Mouse (Mus musculus): ENCODE data around the gene Eme1.

Eme1 gene

GRCm38 (mm10) chr11:94646457-94646856 is 7.3 kb downstream of the Eme1 start:
- no peak for DNase-seq (ENCODE audit: low spot score in 2 of 2)

DNA sequence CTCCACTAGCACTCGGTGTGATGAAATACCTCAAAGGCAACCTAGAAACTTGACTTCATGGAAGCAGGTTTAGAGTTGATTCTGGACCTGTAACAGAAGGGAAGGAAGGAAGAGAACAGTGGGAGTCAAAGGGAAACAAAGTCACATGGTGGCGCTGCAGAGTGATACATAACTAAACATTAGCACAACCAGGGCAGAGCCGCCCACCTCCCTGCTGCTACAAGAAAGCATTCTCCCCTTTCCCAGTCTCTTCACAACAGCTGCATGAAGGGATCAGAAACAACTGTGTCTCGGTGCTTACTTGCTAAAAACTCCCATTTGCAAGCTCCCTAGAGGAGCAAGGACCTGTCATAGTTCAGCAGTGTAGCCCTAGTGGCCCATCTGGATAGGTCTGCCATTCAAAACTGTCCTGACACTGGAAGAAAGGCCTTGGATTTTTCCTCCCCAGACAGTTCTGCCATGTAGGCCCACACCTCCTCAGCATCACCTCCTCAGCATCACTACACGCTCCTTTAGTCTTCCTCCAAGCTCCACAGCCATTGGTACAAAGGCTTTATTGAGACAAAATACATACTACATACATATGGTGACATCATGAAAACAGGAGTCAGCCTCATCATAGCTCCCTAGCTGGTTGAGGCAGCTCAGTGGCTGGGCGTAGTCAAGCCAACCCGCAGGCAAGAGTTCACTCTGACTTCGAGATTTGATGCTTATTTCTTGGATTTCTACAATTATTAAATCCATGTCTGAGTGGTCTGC is 9.1 kb downstream of the Eme1 start:
- no peak for DNase-seq (ENCODE audit: low spot score in 2 of 2)

DNA sequence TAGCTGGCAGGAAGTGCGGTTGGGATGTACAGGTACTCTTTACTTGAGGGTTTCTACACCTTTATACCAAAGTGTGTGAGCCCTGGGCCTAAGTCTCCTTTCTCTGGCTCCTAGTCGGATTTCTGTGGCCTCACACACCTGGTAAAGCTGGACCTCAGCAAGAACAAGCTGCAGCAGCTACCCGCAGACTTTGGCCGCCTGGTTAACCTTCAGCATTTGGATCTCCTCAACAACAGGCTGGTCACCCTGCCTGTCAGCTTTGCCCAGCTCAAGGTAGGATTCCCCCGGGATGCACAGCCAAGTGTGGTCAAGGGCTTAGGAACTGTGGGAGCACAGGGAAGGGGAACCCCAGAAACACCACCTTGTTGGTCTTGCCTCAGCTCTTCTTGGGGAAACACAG is 19.3 kb downstream of the Eme1 start:
- DNase-seq (ENCODE audit: low spot score in 2 of 2), result no peak

GRCm38 (mm10) chr11:94632988-94633387 is 20.8 kb downstream of the Eme1 start:
- DNase-seq (ENCODE audit: low spot score in 2 of 2), result no peak

- DNase-seq (ENCODE audit: low spot score in 2 of 2), result no peak
These were observed 21.8 kb downstream of the Eme1 start for GRCm38 (mm10) chr11:94631969-94632368.

GRCm38 (mm10) chr11:94630199-94631011 is 23.4 kb downstream of the Eme1 start:
- peak in 1 of 2 experiments; percentile 23 for DNase-seq (ENCODE audit: low spot score in 2 of 2)

GRCm38 (mm10) chr11:94629884-94630198 is 23.9 kb downstream of the Eme1 start:
- peak in 1 of 2 experiments; percentile 22 for DNase-seq (ENCODE audit: low spot score in 2 of 2)

DNA sequence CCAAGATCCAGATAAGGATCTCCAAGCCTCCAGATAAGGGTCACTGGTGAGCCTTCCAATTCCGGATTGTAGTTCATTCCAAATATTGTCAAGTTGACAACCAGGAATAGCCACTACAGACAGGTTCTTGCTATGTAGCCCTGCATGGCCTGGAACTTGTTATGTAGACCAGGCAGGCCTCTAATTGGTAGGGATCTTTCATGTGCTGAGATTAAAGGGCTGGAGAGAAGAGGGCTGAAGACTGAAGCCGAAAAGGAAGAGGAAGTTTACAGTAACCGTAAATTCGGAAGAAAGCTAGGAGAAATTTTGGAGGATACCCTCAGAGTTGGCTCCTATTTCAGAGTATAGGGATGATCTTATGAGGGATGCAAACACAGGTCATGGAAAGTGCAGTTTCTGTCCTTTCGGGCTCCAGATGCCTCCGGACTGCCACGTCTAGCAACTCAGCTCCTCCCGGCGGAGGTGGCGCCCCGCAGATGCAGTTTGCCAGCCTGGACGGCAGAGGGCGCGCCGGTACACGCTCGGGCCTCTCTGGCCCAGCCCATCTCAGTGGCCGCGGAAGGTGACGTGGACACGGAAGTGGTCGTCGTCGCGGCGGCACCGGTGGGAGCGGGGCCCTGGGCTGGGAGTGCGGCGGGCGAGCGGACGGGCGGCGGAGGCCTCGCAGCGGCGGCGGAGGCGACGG is 24.4 kb downstream of the Eme1 start, which contains the start of gene Lrrc59:
Gene Lrrc59, plus strand, starts transcription at position 569 of the 685 bp plus-strand sequence.
- peak; percentile 93 for DNase-seq (ENCODE audit: low spot score in 2 of 2)

DNA sequence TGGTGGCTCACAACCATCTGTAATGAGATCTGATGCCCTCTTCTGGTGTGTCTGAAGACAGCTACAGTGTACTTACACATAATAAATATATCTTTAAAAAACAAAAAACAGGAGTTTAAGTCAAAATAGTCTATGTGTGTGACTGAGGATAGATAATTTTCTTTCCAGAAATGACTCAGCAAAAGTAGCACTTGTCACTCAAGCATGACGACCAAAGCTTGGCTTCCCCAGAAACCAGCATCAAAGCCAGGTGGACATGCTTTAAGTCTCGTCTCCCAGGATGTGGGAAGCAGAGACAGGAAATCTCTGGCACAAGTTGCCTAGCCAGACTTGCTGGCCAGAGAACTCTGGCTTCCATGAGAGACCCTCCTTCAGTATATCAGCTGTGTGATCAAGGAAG is 31.6 kb downstream of the Eme1 start:
- DNase-seq (ENCODE audit: low spot score in 2 of 2), result no peak

DNA sequence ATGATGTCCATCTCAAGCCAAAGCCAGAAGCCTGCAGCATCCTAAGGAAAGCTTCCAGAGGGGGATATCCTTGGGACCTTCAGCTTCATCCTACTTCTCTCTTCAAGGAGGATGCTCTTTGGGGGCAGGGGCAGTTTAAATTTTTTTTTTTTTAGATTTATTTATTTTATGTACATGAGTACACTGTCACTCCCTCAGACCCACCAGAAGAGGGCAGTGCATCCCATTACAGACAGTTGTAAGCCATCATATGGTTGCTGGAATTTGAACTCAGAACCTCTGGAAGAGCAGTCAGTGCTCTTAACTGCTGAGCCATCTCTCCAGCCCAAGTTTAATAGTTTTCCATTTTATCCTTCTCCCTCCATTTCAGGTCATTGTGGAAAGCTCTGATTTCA is 32.3 kb downstream of the Eme1 start:
- DNase-seq (ENCODE audit: low spot score in 2 of 2), result no peak

GRCm38 (mm10) chr11:94620766-94621457 is 32.9 kb downstream of the Eme1 start:
- no peak for DNase-seq (ENCODE audit: low spot score in 2 of 2)

- no peak for DNase-seq (ENCODE audit: low spot score in 2 of 2)
These were observed 36.1 kb downstream of the Eme1 start for GRCm38 (mm10) chr11:94617646-94618045.

GRCm38 (mm10) chr11:94615494-94615893 is 38.3 kb downstream of the Eme1 start:
- DNase-seq (ENCODE audit: low spot score in 2 of 2), result no peak

DNA sequence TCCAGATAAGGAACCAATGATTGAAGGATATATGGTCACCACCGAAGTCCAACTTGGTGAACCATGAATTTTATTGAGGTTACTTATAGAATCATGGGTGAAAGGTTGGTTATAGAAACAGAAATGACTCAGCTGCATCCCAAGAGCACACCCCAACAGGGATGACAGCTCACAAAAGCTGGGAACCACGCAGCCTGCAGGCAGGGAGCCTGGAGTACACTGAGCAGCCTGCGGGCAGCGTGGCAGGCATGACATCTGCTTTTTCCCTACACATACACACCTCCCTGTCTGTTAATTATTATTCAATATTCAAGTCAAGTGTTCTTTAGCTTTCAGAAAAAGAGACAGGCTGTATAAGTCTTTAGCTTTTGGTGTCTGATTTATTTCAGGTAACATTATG is 39.2 kb downstream of the Eme1 start:
- DNase-seq (ENCODE audit: low spot score in 2 of 2), result no peak

DNA sequence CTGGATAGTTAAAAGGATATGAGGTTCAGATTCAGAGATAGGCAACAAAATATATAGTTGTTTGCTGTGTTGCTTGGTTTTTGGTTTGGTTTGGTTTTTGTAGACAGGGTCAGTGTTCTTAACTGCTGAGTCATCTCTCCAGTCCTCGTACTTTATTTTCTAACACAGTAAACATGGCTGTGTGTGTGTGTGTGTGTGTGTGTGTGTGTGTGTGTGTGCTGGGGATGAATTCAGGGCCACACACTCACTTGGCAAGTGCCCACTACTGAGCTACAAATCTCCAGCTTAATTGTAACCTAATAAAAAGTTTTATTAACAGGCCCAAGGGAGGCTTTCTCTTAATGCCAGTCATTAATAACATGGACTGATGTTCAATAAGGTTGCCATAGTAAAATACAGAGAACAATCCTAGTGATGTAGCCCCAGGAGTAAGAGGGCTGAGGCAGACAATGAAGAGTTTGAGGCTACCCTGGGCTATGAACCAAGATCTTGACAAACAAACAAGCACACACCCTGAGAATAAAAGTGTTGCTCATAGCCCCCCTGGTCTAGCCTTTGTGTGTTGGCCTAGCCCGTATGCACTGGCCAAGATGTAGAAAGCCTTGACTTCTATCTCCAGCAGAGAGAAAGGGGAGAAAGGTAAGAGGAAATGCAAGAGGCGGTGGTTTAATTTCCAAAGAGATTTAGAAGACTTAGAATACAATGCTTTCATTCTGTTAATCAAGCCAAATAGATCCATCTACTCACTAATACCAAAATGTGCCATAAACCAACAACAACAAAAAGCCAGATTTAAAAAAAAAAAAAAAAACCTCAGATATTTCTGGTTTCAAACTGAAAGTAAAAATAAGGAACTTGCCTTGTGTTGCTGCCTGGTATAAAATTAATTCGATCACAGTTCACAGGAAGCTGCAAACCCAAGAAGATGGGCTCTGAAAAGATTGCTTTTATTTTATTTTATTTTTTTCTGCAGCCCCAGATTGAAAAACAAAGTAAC is 42.7 kb downstream of the Eme1 start:
- DNase-seq (ENCODE audit: low spot score in 2 of 2), result no peak

DNA sequence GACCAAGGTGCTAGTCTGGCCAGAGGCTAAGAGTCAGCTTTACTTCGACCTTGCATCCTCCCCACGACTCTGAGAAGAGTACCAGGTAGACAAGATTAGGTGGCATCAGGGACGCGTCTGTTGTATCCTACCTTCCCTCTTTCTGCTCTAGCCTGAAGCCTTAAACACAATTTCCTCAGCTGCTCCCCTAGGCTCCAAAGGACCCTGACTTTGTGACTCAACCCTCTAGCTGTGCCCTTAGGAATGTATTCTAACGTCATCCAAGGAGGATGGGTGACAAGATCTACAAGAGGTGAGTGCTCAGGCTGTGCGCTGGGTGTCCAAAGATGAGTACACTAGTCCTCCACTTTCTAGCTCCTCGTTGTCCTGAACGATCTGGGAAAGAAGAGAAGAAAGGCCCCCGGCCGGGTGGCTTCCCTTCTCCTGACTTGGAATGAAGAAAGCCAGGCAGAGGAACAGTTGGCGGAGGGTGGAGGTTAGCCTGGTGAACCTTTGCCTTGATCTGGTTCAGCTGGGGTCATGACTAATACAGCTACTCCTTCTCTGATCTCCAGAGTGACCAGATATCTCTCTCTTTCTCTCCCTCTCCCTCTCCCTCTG is 51.3 kb downstream of the Eme1 start:
- DNase-seq (ENCODE audit: low spot score in 2 of 2), result no peak

- DNase-seq (ENCODE audit: low spot score in 2 of 2), result no peak
These were observed 52.2 kb downstream of the Eme1 start, which contains the start of gene Acsf2 for GRCm38 (mm10) chr11:94601321-94602281. TSS of gene Acsf2 (minus strand) at chr11:94601871.

GRCm38 (mm10) chr11:94600447-94600846 is 53.3 kb downstream of the Eme1 start:
- DNase-seq (ENCODE audit: low spot score in 2 of 2), result no peak
